Mouse (Mus musculus): ENCODE measurements around the gene Rsf1. TPM values are rescaled to one million over a fixed set of nuclear protein-coding genes. Genes with fewer than 3 reads are reported as not detected.

Rsf1 gene
- total RNA-seq (2021): 10 to 100 TPM; 24.8 to 28.5 TPM
- long read RNA-seq, experiment 1, partial matches to known transcripts: 9 of 14 reads
- long read RNA-seq, experiment 1, other reads (novel, unspliced or antisense): 4 of 14 reads
- long read RNA-seq, experiment 2, full-length matches to known transcripts: 2 of 2 reads
- long read RNA-seq, experiment 2, partial matches to known transcripts: 0 of 2 reads
- long read RNA-seq, experiment 2, other reads (novel, unspliced or antisense): 0 of 2 reads

GRCm38 (mm10) chr7:97579067-97579975, at the start of gene Rsf1, which contains the start of gene Aamdc:
Gene Rsf1, plus strand, starts transcription at chr7:97579889.
Gene Aamdc, minus strand, starts transcription at chr7:97579497.
- peak; percentile 97 for DNase-seq

- DNase-seq: no peak
Measured at GRCm38 (mm10) chr7:97535531-97535930, 44.2 kb upstream of the Rsf1 start.

DNA sequence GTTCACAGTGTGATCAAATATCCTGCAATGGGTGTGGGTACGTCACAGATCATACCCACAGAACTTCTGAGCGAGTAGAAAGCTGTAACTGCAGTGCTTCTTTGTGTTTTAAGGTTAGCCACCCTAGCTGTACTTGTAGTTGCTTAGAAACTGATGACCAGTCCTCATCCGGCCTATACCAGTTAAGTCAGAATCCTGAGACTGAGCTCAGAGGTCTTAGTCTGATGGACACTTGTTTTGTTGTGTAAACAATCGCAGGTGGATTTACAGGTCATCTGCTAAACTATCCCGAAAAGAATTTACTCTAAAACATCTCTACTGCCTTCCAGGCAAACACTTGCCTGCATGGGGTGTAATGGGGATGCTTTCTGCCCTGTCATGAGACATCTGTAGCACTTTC, 43.1 kb upstream of the Rsf1 start:
- no peak for DNase-seq

GRCm38 (mm10) chr7:97546462-97546861, 33.2 kb upstream of the Rsf1 start:
- DNase-seq: no peak

DNA sequence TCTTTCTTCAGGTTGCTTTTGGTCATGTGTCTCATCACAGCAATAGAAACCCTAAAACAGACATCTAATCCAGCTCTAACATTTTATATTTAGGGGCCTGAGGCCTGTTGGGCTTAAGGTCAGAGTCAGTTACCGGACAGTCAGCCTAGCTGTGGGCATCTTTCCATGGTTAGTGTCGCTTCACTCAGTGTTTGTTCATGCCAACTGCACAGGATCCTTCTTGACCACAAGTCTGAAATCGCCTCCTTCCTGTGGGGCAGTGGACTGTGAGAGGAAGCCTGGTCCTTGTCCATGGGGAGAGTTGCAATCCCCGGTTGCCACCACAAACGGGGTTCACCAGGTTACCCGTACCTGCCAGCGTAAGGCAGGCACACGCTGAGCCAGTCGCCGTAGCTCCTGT, 30.4 kb upstream of the Rsf1 start:
- no peak for DNase-seq

- no peak for DNase-seq
Measured at GRCm38 (mm10) chr7:97550673-97551072, 29.0 kb upstream of the Rsf1 start.

DNA sequence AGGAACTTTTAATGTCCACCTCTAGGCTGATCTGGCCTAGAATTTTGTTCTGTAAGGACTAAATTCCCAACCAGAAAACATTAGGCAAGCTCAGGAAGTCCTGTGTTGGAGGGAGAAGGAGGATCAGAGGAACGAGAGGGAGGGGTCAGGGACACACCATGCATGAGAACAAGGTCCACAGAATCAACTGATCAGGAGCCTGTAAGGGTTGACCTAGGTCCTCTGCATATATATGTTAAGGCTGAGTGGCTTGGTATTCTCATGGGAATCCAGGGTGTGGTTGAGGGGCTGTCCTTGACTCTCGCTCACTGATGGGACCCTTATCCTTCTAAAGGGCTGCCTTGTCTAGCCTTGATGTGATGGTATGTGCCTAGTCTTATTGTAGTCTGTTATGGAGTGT, 16.1 kb upstream of the Rsf1 start:
- no peak for DNase-seq

DNA sequence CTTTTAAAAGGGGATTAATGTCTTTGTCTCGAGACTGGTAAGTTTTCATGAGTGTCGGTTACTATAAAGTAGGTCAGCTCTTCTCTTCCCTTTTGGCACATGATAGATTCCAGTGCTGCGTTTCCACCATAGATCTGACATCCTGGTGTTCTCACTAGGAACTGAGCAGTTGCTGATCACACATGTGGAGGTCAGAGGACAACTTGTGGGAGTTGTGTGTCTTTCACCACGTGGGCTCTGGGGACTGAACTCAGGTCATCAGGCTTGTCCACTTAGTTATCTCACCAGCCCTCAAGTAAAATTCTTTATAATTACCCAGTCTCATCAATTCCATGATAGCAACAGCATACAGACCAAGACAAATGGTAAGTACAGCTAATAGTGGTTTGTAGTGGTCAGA, 10.3 kb upstream of the Rsf1 start:
- DNase-seq: no peak

DNA sequence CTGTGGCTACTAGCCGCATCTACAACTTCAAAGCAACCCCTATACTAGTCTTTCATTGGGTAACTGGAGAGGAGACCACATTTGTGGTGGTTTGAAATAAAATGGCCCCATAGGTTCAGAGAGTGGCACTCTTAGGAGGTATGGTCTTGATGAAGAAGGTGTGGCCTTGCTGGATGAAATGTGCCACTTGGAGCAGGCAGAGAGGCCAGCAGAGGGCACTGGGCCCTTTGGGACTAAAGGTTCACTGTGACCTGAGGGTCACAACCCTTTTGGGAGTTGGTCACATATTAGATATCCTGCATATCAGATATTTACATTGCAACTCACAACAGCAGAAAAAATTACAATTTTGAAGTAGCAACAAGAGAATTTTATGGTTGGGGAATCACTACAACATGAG, 9.3 kb upstream of the Rsf1 start:
- peak; percentile 26 for DNase-seq

DNA sequence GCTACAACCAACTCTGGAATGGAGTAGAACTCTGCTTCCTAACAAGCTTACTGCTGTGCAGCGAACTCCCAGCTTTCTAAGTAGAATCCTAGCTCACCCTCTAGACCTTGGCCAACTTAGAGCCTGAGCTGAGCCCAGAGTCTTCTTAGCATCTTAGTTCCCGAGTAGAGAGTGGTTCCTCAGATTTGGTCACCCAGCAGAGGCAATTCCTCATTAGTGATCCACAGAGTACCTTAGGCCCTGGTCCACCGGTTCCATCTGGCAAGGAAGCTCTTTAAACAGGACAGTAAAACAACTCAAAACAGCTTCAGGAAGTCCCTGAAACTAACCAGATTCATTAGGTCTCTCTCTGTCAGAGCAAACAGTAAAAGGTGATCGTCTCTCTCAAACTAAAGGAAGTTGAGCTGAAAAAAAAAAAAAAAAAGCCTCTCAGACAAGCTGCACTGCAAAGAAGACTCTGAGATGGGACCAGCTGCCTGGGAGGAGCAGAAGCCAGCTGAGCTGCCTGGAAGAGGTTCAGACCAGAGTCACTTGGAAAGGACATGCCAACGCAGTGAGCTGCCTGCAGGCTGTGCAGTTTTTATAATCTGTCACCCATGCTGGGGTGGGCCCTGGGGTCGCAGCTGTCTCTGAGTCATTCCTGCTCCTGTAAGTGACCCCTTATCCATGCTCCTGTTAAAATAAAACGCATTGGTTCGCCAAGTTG, 1.2 kb upstream of the Rsf1 start:
- DNase-seq: peak; percentile 55

DNA sequence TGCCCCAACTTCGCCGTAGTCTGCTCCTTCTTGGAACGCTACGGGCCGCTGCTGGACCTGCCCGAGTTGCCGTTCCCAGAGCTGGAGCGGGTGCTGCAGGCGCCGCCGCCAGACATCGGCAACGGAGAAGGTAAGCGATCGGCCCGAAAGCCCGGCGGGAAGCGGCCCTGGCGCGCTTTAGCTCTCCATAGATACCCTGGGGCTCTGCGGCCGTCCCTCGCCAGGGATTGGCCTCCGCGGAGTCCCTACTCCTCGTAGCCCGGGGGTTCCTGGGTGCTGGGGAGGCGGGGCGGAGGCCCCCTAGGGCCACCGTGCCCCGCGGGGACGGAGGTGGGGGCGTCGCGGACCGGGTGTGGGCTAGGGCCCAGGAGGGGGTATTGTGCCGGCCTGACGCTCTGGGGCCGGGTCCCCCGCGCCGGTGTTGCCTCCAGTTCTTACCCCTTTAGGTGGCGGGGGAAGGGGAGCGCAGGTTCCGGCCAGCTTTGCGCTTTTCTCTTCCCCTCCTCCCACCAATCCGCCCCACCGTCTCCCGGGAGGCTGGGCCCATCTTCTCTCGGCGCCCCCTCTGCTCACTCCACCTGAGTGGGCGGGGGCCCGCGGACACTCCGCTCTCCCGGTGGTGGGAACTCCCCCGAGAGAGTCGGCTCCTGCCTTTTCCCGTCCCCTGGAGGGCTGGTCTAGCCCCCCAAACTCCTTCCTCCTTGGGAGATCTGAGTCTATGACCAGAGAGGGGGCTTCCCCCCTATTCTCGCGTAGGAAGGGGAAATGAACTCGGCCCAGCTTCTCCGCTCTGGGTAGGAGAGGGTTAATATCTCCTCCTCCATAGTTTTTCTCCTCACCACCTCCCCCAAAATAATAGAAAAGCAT, 520 bp downstream of the Rsf1 start:
- peak; percentile 61 for DNase-seq

DNA sequence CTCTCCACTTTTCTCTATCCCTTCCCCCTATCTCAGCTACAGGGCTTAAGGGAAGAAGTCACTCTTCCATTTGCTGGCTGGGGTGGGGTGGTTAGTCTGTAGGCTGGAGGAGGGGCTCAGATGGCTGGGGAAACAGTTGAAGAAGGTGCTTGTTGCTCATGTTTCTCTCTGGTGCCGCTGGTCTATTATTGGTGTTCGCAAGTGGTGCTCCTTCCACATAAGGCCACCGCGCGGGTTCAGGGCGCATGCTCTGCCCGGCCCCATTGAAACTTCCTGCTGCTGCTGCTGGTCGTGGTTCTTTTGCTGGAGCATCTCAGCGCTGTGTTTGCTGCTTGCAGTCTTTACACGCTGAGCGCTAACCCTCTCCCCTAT, 1.1 kb downstream of the Rsf1 start:
- peak; percentile 90 for DNase-seq

DNA sequence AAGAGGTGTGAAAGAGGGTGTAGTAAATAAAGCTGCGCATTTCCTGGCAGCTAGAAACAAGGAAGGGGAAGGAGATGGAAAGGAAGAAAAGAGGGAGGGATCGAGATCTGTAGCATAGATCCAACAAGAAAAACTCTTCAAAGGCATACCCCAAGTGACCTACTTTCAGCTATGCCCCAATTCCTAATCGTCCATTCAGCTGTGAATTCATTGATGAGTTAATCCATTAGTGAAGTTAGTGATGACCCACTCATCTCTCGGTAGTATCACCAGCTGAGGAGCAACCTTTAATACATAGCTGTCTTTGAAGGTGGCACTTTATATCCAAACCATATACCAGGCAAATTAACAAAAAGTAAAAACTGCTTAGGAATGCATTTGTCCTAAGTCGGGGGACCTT, 8.8 kb downstream of the Rsf1 start:
- no peak for DNase-seq

DNA sequence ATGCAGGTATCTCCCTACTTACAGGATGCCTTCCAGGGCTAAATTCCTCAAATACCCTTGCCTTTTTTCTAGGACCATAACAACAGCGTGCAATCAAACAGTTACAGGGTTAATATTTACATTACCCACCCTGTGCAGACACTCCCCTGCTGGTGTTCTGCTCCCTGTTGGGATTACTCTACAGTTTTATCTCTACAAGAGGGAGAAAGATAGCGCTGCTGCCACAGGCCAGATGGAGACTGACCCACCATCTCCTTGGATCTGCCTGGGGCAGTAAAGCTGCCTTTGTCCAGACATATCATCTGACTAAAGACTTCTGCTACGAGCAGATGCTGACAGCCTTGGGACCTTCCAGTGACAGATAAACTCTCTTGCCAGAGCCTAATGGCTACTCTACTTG, 10.8 kb downstream of the Rsf1 start:
- no peak for DNase-seq

DNA sequence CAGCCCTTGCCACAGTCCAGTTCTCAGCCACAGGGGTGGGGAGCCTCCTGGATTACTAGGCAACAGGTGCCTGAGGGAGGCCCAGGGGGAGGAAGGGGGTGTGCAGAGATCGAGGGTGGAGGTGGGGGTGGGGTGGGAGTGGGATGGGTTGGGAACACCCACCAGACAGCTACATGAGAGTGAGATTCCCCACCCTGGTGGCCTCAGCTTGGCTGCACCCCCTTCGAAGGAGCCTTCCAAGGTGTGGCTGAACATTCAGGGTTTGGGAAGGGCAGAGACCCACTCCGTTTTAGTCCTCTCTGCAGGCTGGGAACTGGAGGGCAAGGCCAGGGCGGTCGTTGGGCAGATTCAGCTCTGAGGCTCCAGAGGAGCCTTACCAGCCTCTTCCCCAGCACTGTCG, 11.6 kb downstream of the Rsf1 start:
- no peak for DNase-seq

DNA sequence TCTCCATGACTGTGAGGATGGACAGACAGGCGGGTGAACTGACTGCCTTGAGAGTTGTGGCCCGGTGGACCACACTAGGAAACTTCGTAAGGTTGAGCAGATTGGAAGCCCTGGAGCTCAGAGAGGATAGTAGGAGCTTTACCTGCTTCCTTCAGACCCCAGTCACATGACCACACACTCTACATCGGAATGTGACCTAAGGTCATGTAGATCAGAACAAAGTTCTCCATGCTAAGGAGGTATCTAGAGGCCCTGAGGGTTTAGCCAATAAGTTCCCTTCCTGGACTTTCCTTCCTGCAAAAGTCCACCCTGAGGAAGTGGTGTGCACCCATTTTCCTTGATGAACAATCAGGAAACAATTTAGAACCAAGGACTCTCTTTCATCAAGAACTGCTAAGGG, 12.7 kb downstream of the Rsf1 start:
- no peak for DNase-seq

DNA sequence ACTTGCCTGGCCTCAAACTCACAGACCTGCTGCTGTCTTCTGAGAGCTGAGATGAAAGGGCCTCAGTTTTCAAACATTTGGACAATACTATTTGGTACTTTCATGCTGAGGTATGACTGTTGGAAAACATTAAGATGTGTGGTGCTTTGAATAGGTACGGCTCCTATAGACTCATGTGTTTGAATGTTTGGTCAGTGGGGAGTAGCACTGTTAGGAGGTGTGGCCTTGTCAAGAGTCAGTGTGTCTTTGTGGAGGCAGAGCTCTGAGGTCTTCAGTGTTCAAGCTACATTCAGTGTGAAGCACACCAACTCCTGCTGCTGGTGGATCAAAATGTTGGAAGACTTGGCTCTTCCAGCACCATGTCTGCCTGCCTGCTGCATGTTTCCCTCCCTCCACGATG, 13.8 kb downstream of the Rsf1 start:
- no peak for DNase-seq

- no peak for DNase-seq
Measured at GRCm38 (mm10) chr7:97598548-97598947, 18.9 kb downstream of the Rsf1 start.

GRCm38 (mm10) chr7:97621346-97621745, 41.7 kb downstream of the Rsf1 start:
- no peak for DNase-seq

- no peak for DNase-seq
Measured at GRCm38 (mm10) chr7:97622676-97623075, 43.0 kb downstream of the Rsf1 start.

GRCm38 (mm10) chr7:97623402-97623801, 43.7 kb downstream of the Rsf1 start:
- DNase-seq: no peak

GRCm38 (mm10) chr7:97629351-97629750, 49.7 kb downstream of the Rsf1 start:
- peak; percentile 25 for DNase-seq
